Mouse (Mus musculus): ENCODE measurements around the gene Gm525. TPM values are rescaled to one million over a fixed set of nuclear protein-coding genes. Genes with fewer than 3 reads are reported as not detected.

Gm525 gene
- polyA plus RNA-seq, 1 experiment from 2014 or later, result 1.5 TPM

DNA sequence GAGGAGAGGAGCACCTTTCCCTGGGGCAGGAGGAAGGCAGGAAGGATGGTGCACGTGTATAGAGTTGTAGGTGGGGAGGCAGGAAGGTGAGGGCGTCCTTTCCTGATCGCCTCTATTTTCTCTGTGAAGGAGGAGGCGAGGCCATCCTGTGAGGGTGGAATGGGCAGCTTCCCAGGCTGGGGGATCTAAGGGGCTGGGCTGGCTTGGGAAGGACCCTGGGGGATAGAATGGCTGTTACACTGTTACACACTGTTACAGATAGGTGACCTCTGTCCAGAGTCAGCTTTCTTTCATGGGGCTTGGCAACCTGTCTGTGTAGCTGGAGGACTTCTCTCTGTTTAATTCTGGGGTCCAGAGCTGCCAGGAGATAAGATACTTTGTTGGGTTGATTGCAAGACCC lies 57.2 kb downstream of the Gm525 start:
- H3K4me1 ChIP-seq (ENCODE audit: control insufficient read depth, insufficient read depth, low read length), result no peaks in the 10 kb centered on the region
- H3K9me3 ChIP-seq (ENCODE audit: control insufficient read depth, low read length), result no peaks in the 10 kb centered on the region
- H3K36me3 ChIP-seq (ENCODE audit: control insufficient read depth, insufficient read depth, low read length), result no peaks in the 10 kb centered on the region
- ATAC-seq, result no peak
- H3K9ac ChIP-seq (ENCODE audit: low read depth, low read length), result no peak overlapping the region
- no peak overlapping the region for H3K4me2 ChIP-seq (ENCODE audit: low read depth, low read length)
- 51% methylated on average over 4 of the region's 4 CpGs for WGBS
- no peak overlapping the region for H3K4me3 ChIP-seq (ENCODE audit: low read length)
- no peak overlapping the region for H3K27ac ChIP-seq (ENCODE audit: low read length)
- no peaks in the 10 kb centered on the region for H3K27me3 ChIP-seq (replicated peaks; ENCODE audit: control insufficient read depth, insufficient read depth, low read length)

DNA sequence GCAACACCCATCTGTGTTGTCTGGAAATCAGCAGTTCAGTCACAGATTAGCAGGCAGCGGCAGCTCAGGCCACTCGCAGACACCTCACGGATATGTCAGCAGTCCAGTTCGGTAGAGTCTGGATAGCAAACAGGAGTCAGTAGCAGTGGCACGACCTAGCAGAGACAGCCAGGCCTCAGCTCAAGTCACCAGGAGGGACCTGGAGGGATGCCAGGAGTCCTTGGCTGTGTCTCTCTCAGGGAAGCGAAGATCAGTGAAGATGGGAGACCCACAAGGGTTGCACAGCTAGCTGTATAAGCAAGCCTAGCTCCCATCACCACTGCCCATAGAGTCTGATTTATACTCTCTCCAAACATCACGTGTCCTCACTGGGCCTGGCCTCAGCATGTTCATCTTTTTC lies 58.8 kb downstream of the Gm525 start:
- no peak for ATAC-seq
- Histone ChIP-seq H3K4me1 (ENCODE audit: control insufficient read depth, insufficient read depth, low read length) (no peaks in the 10 kb centered on the region), H3K27ac (ENCODE audit: low read length) (no peak overlapping the region), H3K9ac (ENCODE audit: low read depth, low read length) (no peak overlapping the region), H3K4me2 (ENCODE audit: low read depth, low read length) (no peak overlapping the region), H3K4me3 (ENCODE audit: low read length) (no peak overlapping the region), H3K36me3 (ENCODE audit: control insufficient read depth, insufficient read depth, low read length) (no peaks in the 10 kb centered on the region), H3K27me3 (replicated peaks; ENCODE audit: control insufficient read depth, insufficient read depth, low read length) (no peaks in the 10 kb centered on the region), H3K9me3 (ENCODE audit: control insufficient read depth, low read length) (no peaks in the 10 kb centered on the region)
- 67% methylated on average over 7 of the region's 7 CpGs for WGBS

DNA sequence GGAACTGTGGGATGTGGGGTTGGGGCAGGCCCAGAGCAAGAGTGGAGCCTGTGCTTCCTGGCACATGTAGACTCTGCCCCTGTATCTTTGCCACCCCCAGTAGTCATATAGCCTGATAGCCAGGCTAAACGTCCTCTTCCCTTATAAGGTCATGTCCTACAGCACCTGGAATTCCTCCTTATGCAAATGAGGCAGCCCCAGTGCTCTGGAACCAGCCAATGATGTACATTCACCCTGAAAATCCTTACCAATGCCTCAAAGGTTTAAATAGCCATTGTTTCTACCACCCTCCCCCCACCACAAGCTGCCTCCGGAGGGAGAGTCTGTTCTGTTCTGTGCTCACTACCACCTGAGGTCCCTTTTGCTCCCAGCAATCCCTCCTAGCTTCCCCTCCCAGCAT lies 60.6 kb downstream of the Gm525 start:
- no peak overlapping the region for H3K27ac ChIP-seq (ENCODE audit: low read length)
- no peak for ATAC-seq

DNA sequence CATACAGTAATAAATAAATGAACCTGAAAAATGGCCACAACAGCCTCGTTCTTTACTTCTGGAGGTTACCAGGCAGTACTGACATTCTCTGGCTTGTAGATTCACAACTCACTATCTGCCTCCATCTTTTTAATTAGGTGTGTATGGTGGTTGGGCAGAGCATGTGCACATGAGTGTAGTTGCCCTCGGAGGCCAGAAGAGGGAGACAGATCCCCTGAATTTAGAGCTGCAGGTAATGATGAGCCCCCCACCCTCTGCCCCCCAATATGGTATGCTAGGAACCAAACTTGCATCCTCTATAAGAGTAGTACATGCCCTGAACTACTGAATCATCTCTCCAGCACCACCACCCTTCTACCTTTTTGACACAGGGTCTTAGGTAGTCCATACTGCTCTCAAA lies 64.3 kb downstream of the Gm525 start:
- no peaks in the 10 kb centered on the region for H3K9me3 ChIP-seq (ENCODE audit: control insufficient read depth, low read length)
- no peak for ATAC-seq
- peaks cover 5% of the 10 kb centered on the region; the same call in 1 of the 2 replicates for H3K4me1 ChIP-seq (ENCODE audit: control insufficient read depth, insufficient read depth, low read length)
- H3K27me3 ChIP-seq (replicated peaks; ENCODE audit: control insufficient read depth, insufficient read depth, low read length), result no peaks in the 10 kb centered on the region
- H3K4me2 ChIP-seq (ENCODE audit: low read depth, low read length), result no peak overlapping the region
- H3K36me3 ChIP-seq (ENCODE audit: control insufficient read depth, insufficient read depth, low read length), result no peaks in the 10 kb centered on the region
- 96% methylated on average over 2 of the region's 2 CpGs for WGBS
- no peak overlapping the region for H3K27ac ChIP-seq (ENCODE audit: low read length)
- H3K9ac ChIP-seq (ENCODE audit: low read depth, low read length), result no peak overlapping the region
- H3K4me3 ChIP-seq (ENCODE audit: low read length), result no peak overlapping the region

More for the DNA sequence above, 60.6 kb downstream of the Gm525 start:
- Histone ChIP-seq H3K4me1 (ENCODE audit: control insufficient read depth, insufficient read depth, low read length) (no peaks in the 10 kb centered on the region), H3K36me3 (ENCODE audit: control insufficient read depth, insufficient read depth, low read length) (no peaks in the 10 kb centered on the region), H3K4me3 (ENCODE audit: low read length) (no peak overlapping the region), H3K9ac (ENCODE audit: low read depth, low read length) (no peak overlapping the region), H3K27me3 (replicated peaks; ENCODE audit: control insufficient read depth, insufficient read depth, low read length) (no peaks in the 10 kb centered on the region), H3K4me2 (ENCODE audit: low read depth, low read length) (no peak overlapping the region), H3K9me3 (ENCODE audit: control insufficient read depth, low read length) (no peaks in the 10 kb centered on the region)
- 47% methylated on average over 2 of the region's 2 CpGs for WGBS

Other genes with a start within 250 kb of the Gm525 start
- 27.5 and 28.7 TPM in 2 replicates for gene Akap1, start 209.3 kb upstream of the Gm525 start, polyA plus RNA-seq (2015; fragmentation: Nextera tagmentation; extraction: Ambion mirVana)
- gene Scpep1, start 118.4 kb upstream of the Gm525 start, polyA plus RNA-seq (2015; fragmentation: Nextera tagmentation; extraction: Ambion mirVana), result 168 and 189 TPM in 2 replicates
- not detected in 2 replicates for gene Elobl, start 106.9 kb upstream of the Gm525 start, polyA plus RNA-seq (2015; fragmentation: Nextera tagmentation; extraction: Ambion mirVana)
- gene Coil, start 103.6 kb upstream of the Gm525 start, polyA plus RNA-seq (2015; fragmentation: Nextera tagmentation; extraction: Ambion mirVana), result 9.8 and 10.1 TPM in 2 replicates
- gene Trim25, start 74.5 kb upstream of the Gm525 start, polyA plus RNA-seq (2015; fragmentation: Nextera tagmentation; extraction: Ambion mirVana), result 27.5 and 27.6 TPM in 2 replicates
- 2.3 TPM in 2 replicates for gene Dgke, start 7.0 kb upstream of the Gm525 start, polyA plus RNA-seq (2015; fragmentation: Nextera tagmentation; extraction: Ambion mirVana)
- gene Nog, start 228.5 kb downstream of the Gm525 start, polyA plus RNA-seq (2015; fragmentation: Nextera tagmentation; extraction: Ambion mirVana), result 1.3 and 1.4 TPM in 2 replicates